ENCODE assay signal across 8 mouse cellular contexts in the genomic region with DNA sequence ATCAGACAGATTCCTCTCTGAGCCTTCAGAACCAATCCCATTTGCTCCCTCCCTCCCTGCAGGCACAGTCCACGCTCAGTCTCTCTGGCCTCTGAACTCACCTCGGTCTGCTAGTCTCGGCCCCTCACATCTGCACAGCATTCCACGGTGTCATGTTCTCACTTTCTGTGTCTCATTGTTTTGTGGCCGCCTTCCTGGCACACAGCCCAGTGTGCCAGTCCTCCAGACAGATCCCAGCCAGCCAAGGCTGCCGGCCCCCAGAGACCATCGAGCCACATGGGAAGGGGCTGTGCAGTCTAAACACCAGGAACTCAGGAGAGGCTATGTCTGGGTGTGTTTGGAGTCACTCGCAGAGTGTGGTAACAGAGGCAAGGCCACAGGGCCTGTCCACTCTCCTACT. TPM values are rescaled to one million over a fixed set of nuclear protein-coding genes. Genes with fewer than 3 reads are reported as not detected.
DNase-seq lines count a peak whose midpoint lies in the region; ATAC-seq and TF ChIP-seq lines count a peak whose summit lies in the region.
"Had no signal": no experiment of that assay in that cellular context is flagged by ENCODE, and none has a peak within 500 bp of the region (broad histone marks: within the 10 kb centered on the region; RNA-seq: fewer than 3 reads in every experiment).

No protein-coding gene starts in this region.

- peak overlapping the region; percentile 23; the same call in 1 of the 2 replicates for H3K4me2 ChIP-seq in embryonic facial prominence, embryonic 12.5 days (replicated peaks)
- no peak overlapping the region for H3K4me2 ChIP-seq in hindbrain, embryonic 11.5 days (replicated peaks; ENCODE audit: low read depth, low read length)

- H3K36me3 ChIP-seq in embryonic facial prominence, embryonic 12.5 days = no peaks in the 10 kb centered on the region
- no peaks in the 10 kb centered on the region for H3K36me3 ChIP-seq in hindbrain, embryonic 11.5 days (ENCODE audit: control insufficient read depth, insufficient read depth, low read length)

- DNase-seq in adipocyte (ENCODE audit: low spot score) = peak; percentile 85
- DNase-seq in hindbrain, embryonic 11.5 days (ENCODE audit: low spot score) = peak; percentile 71
- peak; percentile 28 to 41 for DNase-seq in lung, adult 18-20 months
- DNase-seq in ovary, postnatal 14 days (ENCODE audit: low spot score) = peak; percentile 42
- no peak for DNase-seq in right cerebral cortex, postnatal 4 days
- no peak for DNase-seq in layer of hippocampus, adult 2 months (ENCODE audit: low spot score in 2 of 2)

- H3K9ac ChIP-seq in embryonic facial prominence, embryonic 12.5 days = no peak overlapping the region
- H3K9ac ChIP-seq in hindbrain, embryonic 11.5 days (ENCODE audit: low read depth, low read length) = peak overlapping the region; percentile 12; the same call in 1 of the 2 replicates

- peaks cover 62% of the 10 kb centered on the region for H3K4me1 ChIP-seq in embryonic facial prominence, embryonic 12.5 days
- H3K4me1 ChIP-seq in hindbrain, embryonic 11.5 days (replicated peaks; ENCODE audit: control insufficient read depth, insufficient read depth, low read length) = peaks cover 3% of the 10 kb centered on the region

- H3K27ac ChIP-seq in embryonic facial prominence, embryonic 12.5 days = peak overlapping the region; percentile 95
- H3K27ac ChIP-seq in hindbrain, embryonic 11.5 days (ENCODE audit: low read depth, low read length) = peak overlapping the region; percentile 58
- no peak overlapping the region for H3K27ac ChIP-seq in layer of hippocampus, adult 2 months

- no peak for TF ChIP-seq CTCF in layer of hippocampus, adult 2 months (conservative IDR thresholded peaks at IDR 0.05)

- H3K9me3 ChIP-seq in embryonic facial prominence, embryonic 12.5 days = no peaks in the 10 kb centered on the region
- no peaks in the 10 kb centered on the region for H3K9me3 ChIP-seq in hindbrain, embryonic 11.5 days (ENCODE audit: control insufficient read depth, low read length)

- peak; percentile 91 for ATAC-seq in embryonic facial prominence, embryonic 12.5 days (ENCODE audit: insufficient number of reproducible peaks, insufficient read depth, low FRiP score, low TSS enrichment)
- peak; percentile 80 for ATAC-seq in hindbrain, embryonic 11.5 days (ENCODE audit: low FRiP score)

- no peak overlapping the region for H3K4me3 ChIP-seq in embryonic facial prominence, embryonic 12.5 days
- H3K4me3 ChIP-seq in hindbrain, embryonic 11.5 days (ENCODE audit: low read depth, low read length) = no peak overlapping the region
- no peak overlapping the region for H3K4me3 ChIP-seq in layer of hippocampus, adult 2 months
- H3K4me3 ChIP-seq: erythroblast, embryonic 14.5 days had no signal

- WGBS in embryonic facial prominence, embryonic 12.5 days = 0% methylated on average over 8 of the region's 8 CpGs
- WGBS in hindbrain, embryonic 11.5 days = 21% methylated on average over 8 of the region's 8 CpGs

- H3K27me3 ChIP-seq in embryonic facial prominence, embryonic 12.5 days = no peaks in the 10 kb centered on the region
- no peaks in the 10 kb centered on the region for H3K27me3 ChIP-seq in hindbrain, embryonic 11.5 days (ENCODE audit: control insufficient read depth, insufficient read depth, low read length)

RNA-seq across cellular contexts. Expression of gene Coa7, which starts 22.9 kb away (rescaled TPM):
- polyA plus RNA-seq in embryonic facial prominence, embryonic 12.5 days (2016; fragmentation: Nextera tagmentation; extraction: Ambion mirVana) = 55.6 and 58.0 TPM in 2 replicates
- 42.1 and 53.1 TPM in 2 replicates for polyA plus RNA-seq in hindbrain, embryonic 11.5 days (2014; fragmentation: Nextera tagmentation; extraction: Ambion mirVana)
- 10 to 100 TPM; 28.8 to 31.6 TPM for total RNA-seq in layer of hippocampus, adult 2 months (2021)

RNA-seq across cellular contexts. Expression of gene Shisal2a, which starts 32.3 kb away (rescaled TPM):
- 13.3 and 14.4 TPM in 2 replicates for polyA plus RNA-seq in embryonic facial prominence, embryonic 12.5 days (2016; fragmentation: Nextera tagmentation; extraction: Ambion mirVana)
- polyA plus RNA-seq in hindbrain, embryonic 11.5 days (2014; fragmentation: Nextera tagmentation; extraction: Ambion mirVana) = 2.0 and 3.2 TPM in 2 replicates
- not detected for total RNA-seq in layer of hippocampus, adult 2 months (2021)
- polyA plus RNA-seq: erythroblast, embryonic 14.5 days had no signal

RNA-seq across cellular contexts. Expression of gene Zyg11b, which starts 49.9 kb away (rescaled TPM):
- 18.4 and 20.5 TPM in 2 replicates for polyA plus RNA-seq in embryonic facial prominence, embryonic 12.5 days (2016; fragmentation: Nextera tagmentation; extraction: Ambion mirVana)
- 18.6 and 22.2 TPM in 2 replicates for polyA plus RNA-seq in hindbrain, embryonic 11.5 days (2014; fragmentation: Nextera tagmentation; extraction: Ambion mirVana)
- 10 to 100 TPM; 96.1 to 99.5 TPM for total RNA-seq in layer of hippocampus, adult 2 months (2021)

RNA-seq across cellular contexts. Expression of gene Gpx7, which starts 55.9 kb away (rescaled TPM):
- polyA plus RNA-seq in embryonic facial prominence, embryonic 12.5 days (2016; fragmentation: Nextera tagmentation; extraction: Ambion mirVana) = 62.7 and 67.1 TPM in 2 replicates
- 47.3 and 52.8 TPM in 2 replicates for polyA plus RNA-seq in hindbrain, embryonic 11.5 days (2014; fragmentation: Nextera tagmentation; extraction: Ambion mirVana)
- total RNA-seq in layer of hippocampus, adult 2 months (2021) = 1 to 10 TPM; 4.8 to 5.1 TPM
- polyA plus RNA-seq: erythroblast, embryonic 14.5 days had no signal

Comparison
In these comparisons a context has a peak if more than half of its experiments do, and no peak if none do; other contexts are left out.
1. DNase-seq: peak in adipocyte (single experiment), hindbrain, embryonic 11.5 days (single experiment), lung, adult 18-20 months (2 of 2) and ovary, postnatal 14 days (single experiment); none in right cerebral cortex, postnatal 4 days (single experiment) and layer of hippocampus, adult 2 months (0 of 2).